Mouse (Mus musculus) embryonic fibroblast, embryonic 13.5 days (primary cell): ENCODE measurements at regions not wholly inside any gene's neighbourhood (a gene's known extent, or its start where the extent isn't known, plus 50 kb on each side); places are given as distances from the start of the nearest gene placed in this dataset.

Experiments used
- H3K27ac ChIP-seq: 2 replicates; pipeline ENCODE4 v1.5.1; 2012; ENCODE audit warnings: low read length, control low read depth, inconsistent platforms; ENCODE audit not compliant: insufficient read depth
- H3K4me1 ChIP-seq: 2 replicates; pipeline ENCODE4 v1.6.1; 2011; ENCODE audit warnings: low read length; ENCODE audit not compliant: control insufficient read depth, insufficient read depth
- H3K4me3 ChIP-seq: 2 replicates; pipeline ENCODE4 v1.5.1; 2011; ENCODE audit warnings: mild to moderate bottlenecking, control low read depth, low read length; ENCODE audit not compliant: insufficient read depth
- CTCF ChIP-seq: IDR thresholded peaks from 2 replicates; pipeline ENCODE4 v1.5.1; 2011; ENCODE audit warnings: mild to moderate bottlenecking, control low read depth, low read length, moderate library complexity, borderline replicate concordance; ENCODE audit not compliant: insufficient read depth
- POLR2A ChIP-seq: IDR thresholded peaks from 2 replicates; pipeline ENCODE4 v1.6.1; 2011; ENCODE audit warnings: low read depth, mild to moderate bottlenecking, control low read depth, low read length, moderate library complexity

DNA sequence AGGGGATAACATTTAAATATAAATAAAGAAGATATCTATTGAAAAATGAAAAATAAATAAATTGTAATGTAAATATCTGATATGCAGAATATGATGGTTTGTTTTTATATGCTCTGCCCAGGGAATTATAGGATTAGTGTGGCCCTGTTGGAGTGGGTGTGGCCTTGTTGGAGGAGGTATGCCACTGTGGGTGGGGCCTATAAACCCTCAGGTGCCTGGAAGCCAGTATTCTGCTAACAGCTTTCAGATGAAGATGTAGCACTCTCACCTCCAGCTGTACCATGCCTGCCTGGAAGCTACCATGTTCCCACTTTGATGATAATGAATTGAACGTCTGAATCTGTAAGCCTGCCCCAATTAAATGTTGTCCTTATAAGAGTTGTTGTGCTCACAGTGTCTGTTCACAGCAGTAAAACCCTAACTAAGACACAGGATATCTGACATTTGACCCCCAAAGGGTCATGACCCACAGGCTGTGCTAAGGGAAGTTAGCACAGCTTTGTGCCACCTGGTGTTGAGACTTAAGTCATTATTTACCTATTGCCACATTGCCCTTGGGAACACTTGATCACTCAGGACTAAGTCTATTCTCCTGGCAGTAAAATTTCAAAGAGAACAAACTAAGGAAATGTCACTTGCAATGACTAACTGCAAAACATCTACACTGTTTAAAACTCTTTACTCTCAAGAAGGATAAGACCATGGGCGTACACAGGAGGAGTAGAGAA is 270.4 kb downstream of the Plk2 start:
- H3K4me3 ChIP-seq: no peak overlapping the region
- TF ChIP-seq POLR2A (no peak), CTCF (no peak)
- H3K4me1 ChIP-seq: no peaks in the 10 kb centered on the region; the same call in 1 of the 2 replicates
- H3K27ac ChIP-seq: no peak overlapping the region

DNA sequence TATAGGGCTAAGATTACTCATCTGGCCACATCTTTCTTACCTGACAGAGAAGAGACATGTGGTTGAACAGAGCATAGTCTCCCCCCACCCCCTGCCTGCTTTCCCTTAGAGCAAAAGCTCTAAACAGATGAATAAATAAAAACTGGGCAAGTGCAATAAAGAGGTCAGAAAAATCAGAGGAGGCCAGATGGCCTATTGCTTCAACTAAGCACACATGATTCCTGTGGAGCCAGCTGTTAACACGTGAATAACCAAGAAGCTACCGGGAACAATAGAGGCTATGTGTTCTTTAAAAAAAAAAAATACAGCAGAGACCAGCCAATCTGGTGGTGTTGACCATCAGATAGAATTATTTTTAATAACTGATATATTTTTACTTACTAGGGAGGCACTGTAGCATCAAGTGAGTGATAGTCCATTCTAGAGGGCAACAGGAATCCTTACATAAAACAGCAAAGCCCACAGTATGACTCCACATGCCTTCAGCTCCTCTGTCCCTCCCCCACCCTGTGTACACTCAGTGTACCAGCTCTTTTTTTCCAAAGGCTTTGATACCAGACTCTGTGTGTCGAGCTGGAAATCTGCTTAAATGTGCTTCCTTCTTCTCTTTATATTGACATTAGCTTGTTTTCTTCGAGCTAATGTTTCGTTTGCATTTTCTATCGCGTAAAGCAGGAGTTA is 272.6 kb downstream of the Plk2 start:
- TF ChIP-seq POLR2A (no peak), CTCF (no peak)
- no peak overlapping the region for H3K4me3 ChIP-seq
- no peaks in the 10 kb centered on the region; the same call in 1 of the 2 replicates for H3K4me1 ChIP-seq
- H3K27ac ChIP-seq: no peak overlapping the region

DNA sequence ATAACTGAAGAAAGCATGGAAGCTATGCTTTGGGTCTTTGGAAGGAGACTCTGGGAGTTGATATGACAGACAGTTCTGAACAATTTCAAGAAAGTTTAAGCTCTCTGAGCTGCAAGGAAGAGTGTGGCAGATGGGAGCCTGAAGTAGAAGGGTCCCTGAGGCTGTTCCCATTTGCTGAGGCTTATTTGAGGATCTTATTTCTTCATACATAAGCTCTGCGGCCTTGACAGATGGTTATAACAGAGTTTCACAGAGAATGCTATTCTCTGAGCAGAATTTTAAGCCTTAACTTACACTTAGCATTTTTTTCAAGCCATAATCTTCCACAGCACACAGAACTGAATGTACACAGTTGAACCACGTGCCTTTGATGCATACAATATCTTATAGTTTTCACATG is 278.7 kb downstream of the Plk2 start:
- no peaks in the 10 kb centered on the region for H3K4me1 ChIP-seq
- TF ChIP-seq CTCF: no peak
- TF ChIP-seq POLR2A: no peak
- H3K27ac ChIP-seq: no peak overlapping the region
- H3K4me3 ChIP-seq: no peak overlapping the region

DNA sequence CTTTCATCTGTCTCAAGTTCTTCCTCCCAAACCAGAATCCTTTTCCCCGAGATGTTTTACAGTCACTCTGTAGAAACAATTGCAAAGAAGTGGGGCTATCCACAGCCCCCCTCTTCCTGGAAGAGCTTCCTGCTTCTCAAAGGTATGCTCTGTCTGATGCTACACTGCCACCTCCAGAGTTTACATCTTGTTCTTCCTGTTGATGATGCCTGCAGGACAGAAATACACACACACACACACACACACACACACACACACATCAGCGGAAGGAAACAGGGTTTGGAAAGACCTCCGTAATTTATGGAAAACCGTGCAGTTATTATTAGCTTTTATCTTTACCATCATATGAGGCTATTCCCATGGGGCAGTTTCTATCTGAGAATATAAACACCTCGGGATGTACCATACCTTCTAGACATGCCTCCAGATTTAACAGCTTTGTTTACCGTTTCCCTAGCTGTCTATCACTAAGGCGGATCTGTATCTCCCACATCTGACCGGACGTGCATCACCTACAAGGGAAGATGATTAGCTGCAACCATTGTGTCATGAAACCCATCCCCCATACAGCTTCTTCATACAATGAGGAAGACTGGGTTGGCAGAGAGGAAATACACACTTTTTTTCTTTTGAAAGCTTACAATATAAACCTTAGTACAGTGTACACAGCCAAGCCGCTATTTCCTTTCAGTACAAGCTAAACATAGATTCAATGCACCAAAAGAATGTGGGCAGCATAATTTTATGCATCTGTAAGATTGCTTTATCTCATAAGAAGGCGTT is 288.6 kb downstream of the Plk2 start:
- no peak overlapping the region for H3K27ac ChIP-seq
- no peaks in the 10 kb centered on the region for H3K4me1 ChIP-seq
- TF ChIP-seq POLR2A (no peak), CTCF (no peak)
- no peak overlapping the region for H3K4me3 ChIP-seq

DNA sequence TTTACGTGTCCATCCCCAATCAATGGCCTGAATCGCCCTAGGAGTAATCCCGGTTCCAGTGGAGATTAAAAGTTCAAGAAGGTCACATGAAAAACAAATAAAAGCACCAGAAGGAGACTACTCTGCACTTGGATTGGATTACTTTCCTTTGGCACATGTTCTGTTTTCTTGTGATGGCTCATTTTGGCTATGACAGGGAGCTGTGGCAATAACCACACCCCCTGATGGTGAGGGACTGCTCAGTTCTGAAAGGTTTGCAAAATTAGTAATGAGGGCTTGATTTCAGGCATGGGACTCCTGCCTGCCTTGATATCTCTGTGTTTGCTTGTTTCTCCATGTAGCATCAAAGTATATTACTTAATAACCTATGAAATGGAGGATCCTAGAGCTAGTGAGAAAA is 293.9 kb downstream of the Plk2 start:
- H3K4me1 ChIP-seq: peaks cover 3% of the 10 kb centered on the region; the same call in 1 of the 2 replicates
- H3K4me3 ChIP-seq: no peak overlapping the region
- H3K27ac ChIP-seq: no peak overlapping the region
- no peak for TF ChIP-seq POLR2A
- no peak for TF ChIP-seq CTCF

DNA sequence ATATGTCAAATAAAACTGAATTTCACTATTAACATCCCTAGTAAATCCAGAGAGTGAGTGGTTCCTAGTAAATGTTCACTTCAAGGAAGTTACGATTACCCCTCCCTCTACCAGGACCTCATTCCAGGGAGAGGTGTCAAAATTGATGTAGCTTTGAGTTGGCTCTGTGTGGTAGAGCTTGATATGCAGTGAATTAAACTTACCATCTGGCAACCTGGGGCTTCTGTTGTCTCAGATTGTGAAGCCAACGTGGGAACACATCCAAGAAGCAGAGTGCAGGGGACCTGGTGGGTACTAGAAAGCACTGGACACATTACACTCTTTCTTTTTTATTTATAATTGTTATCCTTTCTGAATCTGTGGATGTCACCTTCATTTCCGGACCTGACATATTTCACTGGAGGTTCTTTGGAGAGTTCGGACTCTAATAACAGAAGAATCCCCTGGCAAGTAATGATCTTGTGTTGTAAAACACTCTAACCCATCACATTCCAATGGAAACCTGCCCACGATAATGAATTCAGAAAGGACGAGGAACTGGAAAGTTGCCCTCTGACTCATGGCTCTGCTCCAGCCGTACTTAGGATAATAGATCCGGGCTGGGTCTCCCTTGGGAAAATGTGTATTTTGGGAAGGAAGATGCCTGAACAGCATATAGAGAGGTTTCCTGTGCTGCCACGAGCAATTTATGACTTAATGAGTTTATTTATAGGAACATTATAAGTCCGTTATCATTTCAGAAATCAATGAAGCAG is 295.8 kb downstream of the Plk2 start:
- H3K4me3 ChIP-seq: no peak overlapping the region
- TF ChIP-seq POLR2A (no peak), CTCF (no peak)
- peaks cover 3% of the 10 kb centered on the region; the same call in 1 of the 2 replicates for H3K4me1 ChIP-seq
- H3K27ac ChIP-seq: no peak overlapping the region; the same call in 1 of the 2 replicates

DNA sequence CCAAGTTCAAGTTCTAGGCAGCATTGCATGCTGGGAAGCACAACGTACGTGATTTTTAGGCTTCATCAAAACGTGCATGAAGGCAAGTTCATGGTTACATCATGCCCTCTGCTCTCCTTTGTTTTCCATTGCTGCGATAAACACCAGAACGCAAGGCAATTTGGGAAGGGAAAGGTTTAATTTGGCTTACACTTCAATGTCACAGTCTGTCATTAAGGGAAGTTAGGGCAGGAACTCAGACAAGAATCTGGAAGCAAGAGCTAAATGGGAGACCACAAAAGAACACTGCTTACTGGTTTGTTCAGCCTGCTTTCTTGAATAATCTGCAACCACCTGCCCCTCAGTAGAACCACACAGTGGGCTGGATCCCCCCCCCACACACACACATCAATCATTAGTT is 297.9 kb downstream of the Plk2 start:
- Histone ChIP-seq H3K4me1 (peaks cover 3% of the 10 kb centered on the region; the same call in 1 of the 2 replicates), H3K27ac (no peak overlapping the region), H3K4me3 (no peak overlapping the region)
- no peak for TF ChIP-seq POLR2A
- no peak for TF ChIP-seq CTCF

DNA sequence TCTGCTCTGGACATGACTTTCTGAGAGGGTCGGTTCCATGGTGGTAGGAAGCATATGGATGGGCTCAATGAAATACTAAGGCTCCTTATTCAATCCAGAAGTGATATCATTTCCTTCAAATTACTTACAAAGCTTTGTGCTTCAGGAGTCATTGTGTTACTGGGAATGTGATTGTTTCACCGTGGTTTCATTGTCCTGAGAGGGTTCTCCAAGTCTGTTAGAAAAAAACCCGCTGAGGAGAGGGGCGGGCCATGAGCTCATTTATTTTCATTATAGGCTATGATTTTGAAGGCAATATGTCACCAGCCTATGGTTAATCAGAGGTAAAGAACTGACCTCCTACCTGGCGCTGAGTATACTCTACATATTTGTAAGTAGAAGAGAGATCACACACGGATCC is 300.0 kb downstream of the Plk2 start:
- Histone ChIP-seq H3K4me1 (peaks cover 3% of the 10 kb centered on the region; the same call in 1 of the 2 replicates), H3K27ac (no peak overlapping the region), H3K4me3 (no peak overlapping the region)
- TF ChIP-seq POLR2A: no peak
- no peak for TF ChIP-seq CTCF

DNA sequence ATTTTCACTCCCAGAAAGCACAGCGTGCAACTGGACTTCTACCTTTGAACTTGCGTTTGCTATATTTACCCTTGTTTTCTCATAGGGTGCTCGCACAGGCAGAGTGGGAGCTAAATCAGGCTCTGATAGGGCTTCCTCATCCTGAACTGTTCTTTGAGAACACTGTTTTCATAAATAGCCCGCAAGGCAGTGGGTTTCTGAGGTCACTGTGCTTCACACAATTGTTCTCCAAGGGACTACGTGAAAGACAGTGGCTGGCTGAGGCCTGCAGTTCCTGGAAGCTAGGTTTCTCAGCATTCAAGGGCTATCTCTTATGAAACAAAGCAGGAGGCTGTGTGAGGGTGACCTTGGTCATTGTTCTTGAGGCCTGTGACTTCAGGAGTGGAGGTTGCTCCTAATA is 301.7 kb downstream of the Plk2 start:
- Histone ChIP-seq H3K4me3 (no peak overlapping the region), H3K4me1 (no peaks in the 10 kb centered on the region), H3K27ac (no peak overlapping the region)
- TF ChIP-seq CTCF (no peak), POLR2A (no peak)
